Mouse (Mus musculus): ENCODE measurements at regions not wholly inside any gene's neighbourhood (a gene's known extent, or its start where the extent isn't known, plus 50 kb on each side); places are given as distances from the start of the nearest gene placed in this dataset.
"Not testable (repeated sequence)": the region's sequence is repeated elsewhere in the genome, so short reads cannot be mapped to it uniquely, and the experiment has no call there.

GRCm38 (mm10) chr2:78025651-78026435 is 79.7 kb upstream of the Cwc22 start:
- Histone ChIP-seq H3K27ac (no peak overlapping the region), H3K4me2 (replicated peaks) (no peak overlapping the region), H3K9ac (no peak overlapping the region), H3K9me3 (replicated peaks) (no peaks in the 10 kb centered on the region), H3K36me3 (no peaks in the 10 kb centered on the region), H3K4me3 (no peak overlapping the region), H3K27me3 (no peaks in the 10 kb centered on the region), H3K4me1 (no peaks in the 10 kb centered on the region)
- WGBS: 71% methylated on average over 16 of the region's 16 CpGs
- no peak for ATAC-seq (ENCODE audit: low FRiP score)

DNA sequence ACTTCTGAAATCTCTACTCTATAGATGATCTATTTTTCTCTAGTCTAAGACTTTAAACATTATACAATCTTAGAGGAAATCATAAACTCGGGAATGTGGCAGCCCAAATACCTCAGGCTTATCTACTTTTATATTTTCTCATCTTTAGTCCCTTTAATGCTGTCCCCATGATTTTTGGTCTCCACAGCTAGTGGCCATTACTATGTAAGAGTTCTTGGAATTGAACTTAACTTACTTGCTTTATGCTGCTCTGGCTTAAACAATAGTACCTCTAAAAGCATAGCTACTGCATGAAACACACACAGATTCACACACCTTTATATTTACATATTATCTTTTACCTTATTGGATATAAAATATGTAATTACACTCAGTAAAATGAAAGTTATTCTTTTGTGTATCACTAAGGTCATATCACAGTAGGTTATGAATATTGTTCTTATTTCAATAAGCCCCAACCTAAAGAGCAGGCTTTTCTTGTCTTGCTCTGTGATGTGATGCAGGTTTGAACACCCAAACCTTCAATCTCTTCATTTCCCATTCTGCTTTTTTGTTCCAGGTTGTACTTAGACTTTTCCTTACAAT is 78.9 kb upstream of the Cwc22 start:
- H3K27ac ChIP-seq: no peak overlapping the region
- no peaks in the 10 kb centered on the region for H3K4me1 ChIP-seq
- H3K4me2 ChIP-seq (replicated peaks): no peak overlapping the region
- H3K4me3 ChIP-seq: no peak overlapping the region
- WGBS: 81% methylated on average over 1 of the region's 1 CpGs
- H3K36me3 ChIP-seq: no peaks in the 10 kb centered on the region
- H3K9me3 ChIP-seq (replicated peaks): no peaks in the 10 kb centered on the region
- no peak overlapping the region for H3K9ac ChIP-seq
- no peak for ATAC-seq (ENCODE audit: low FRiP score)
- H3K27me3 ChIP-seq: no peaks in the 10 kb centered on the region

GRCm38 (mm10) chr2:78023916-78024685 is 77.9 kb upstream of the Cwc22 start:
- no peak overlapping the region for H3K4me2 ChIP-seq (replicated peaks)
- H3K27ac ChIP-seq: no peak overlapping the region
- H3K9ac ChIP-seq: no peak overlapping the region
- no peaks in the 10 kb centered on the region for H3K9me3 ChIP-seq (replicated peaks)
- 78% methylated on average over 4 of the region's 4 CpGs for WGBS
- H3K4me3 ChIP-seq: no peak overlapping the region
- no peak for ATAC-seq (ENCODE audit: low FRiP score)
- H3K36me3 ChIP-seq: no peaks in the 10 kb centered on the region
- H3K4me1 ChIP-seq: no peaks in the 10 kb centered on the region
- H3K27me3 ChIP-seq: no peaks in the 10 kb centered on the region

DNA sequence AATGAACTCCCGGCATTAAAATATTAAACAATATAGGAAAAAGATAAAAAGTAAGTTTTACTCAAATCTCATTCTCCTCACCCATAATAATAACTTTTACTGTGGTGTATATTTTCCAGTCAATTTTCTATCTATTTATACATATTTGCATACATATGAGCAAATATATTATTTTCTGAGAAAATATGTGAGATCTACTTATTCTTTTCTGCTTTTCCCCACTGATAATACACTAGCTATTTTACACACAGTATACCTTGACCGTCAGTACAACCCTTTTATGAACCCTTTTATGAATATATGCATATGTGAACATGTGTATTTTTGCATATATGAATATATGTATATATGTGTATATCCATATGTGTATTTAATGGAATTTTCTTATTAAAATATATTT is 77.2 kb upstream of the Cwc22 start:
- 83% methylated on average over 2 of the region's 2 CpGs for WGBS
- no peak overlapping the region for H3K4me3 ChIP-seq
- H3K4me1 ChIP-seq: no peaks in the 10 kb centered on the region
- no peaks in the 10 kb centered on the region for H3K27me3 ChIP-seq
- H3K4me2 ChIP-seq (replicated peaks): no peak overlapping the region
- no peak overlapping the region for H3K27ac ChIP-seq
- no peak overlapping the region for H3K9ac ChIP-seq
- H3K36me3 ChIP-seq: no peaks in the 10 kb centered on the region
- ATAC-seq (ENCODE audit: low FRiP score): no peak
- H3K9me3 ChIP-seq (replicated peaks): no peaks in the 10 kb centered on the region

DNA sequence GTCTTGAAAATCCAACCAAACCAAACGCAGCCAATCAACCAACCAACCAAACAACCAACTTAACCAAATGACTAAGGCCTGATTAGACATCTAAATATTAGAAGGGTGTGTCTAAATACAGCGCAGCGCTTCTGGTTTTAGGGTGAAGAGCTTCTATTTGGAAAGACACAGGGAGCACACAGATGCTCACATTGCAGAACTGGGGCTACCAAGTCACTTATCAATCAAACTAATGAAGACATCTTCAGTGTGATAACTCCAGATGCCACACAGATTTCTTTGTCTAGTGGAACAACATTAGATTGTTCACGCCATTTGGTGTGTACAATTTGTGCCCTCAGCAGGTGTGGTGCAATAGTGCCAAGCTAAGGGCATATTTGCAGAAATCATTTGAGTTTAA is 76.6 kb upstream of the Cwc22 start:
- H3K4me2 ChIP-seq (replicated peaks): no peak overlapping the region
- H3K9me3 ChIP-seq (replicated peaks): no peaks in the 10 kb centered on the region
- no peak overlapping the region for H3K9ac ChIP-seq
- H3K27me3 ChIP-seq: no peaks in the 10 kb centered on the region
- ATAC-seq (ENCODE audit: low FRiP score): no peak
- 79% methylated on average over 4 of the region's 4 CpGs for WGBS
- H3K27ac ChIP-seq: no peak overlapping the region
- no peaks in the 10 kb centered on the region for H3K36me3 ChIP-seq
- no peaks in the 10 kb centered on the region for H3K4me1 ChIP-seq
- no peak overlapping the region for H3K4me3 ChIP-seq

DNA sequence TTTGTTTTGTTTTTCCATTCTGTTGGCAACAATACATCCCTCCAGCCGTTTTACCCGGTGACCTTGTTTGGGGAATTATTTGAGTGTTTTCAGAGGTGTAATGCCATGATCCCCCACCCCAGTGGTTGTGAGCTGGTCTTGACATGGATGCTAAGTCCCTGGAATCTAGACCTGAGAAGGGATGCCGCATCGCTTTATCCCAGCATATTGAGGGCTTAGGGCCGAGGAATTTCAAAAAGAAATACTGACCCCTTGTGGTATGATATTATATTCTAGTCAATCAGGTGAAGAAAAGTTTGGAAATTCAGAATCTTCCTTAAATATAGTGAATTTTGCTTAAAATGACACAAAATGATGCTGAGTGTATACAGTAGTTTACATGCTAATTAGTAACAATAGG is 75.7 kb upstream of the Cwc22 start:
- ATAC-seq (ENCODE audit: low FRiP score): no peak
- H3K4me2 ChIP-seq (replicated peaks): no peak overlapping the region
- H3K9ac ChIP-seq: no peak overlapping the region
- no peak overlapping the region for H3K27ac ChIP-seq
- no peak overlapping the region for H3K4me3 ChIP-seq
- no peaks in the 10 kb centered on the region for H3K27me3 ChIP-seq
- H3K9me3 ChIP-seq (replicated peaks): no peaks in the 10 kb centered on the region
- 33% methylated on average over 5 of the region's 5 CpGs for WGBS
- H3K4me1 ChIP-seq: no peaks in the 10 kb centered on the region
- no peaks in the 10 kb centered on the region for H3K36me3 ChIP-seq

GRCm38 (mm10) chr2:78021356-78021900 is 75.3 kb upstream of the Cwc22 start:
- Histone ChIP-seq H3K27ac (no peak overlapping the region), H3K4me3 (no peak overlapping the region), H3K36me3 (no peaks in the 10 kb centered on the region), H3K4me1 (no peaks in the 10 kb centered on the region), H3K9ac (no peak overlapping the region), H3K9me3 (replicated peaks) (no peaks in the 10 kb centered on the region), H3K27me3 (no peaks in the 10 kb centered on the region), H3K4me2 (replicated peaks) (no peak overlapping the region)
- 61% methylated on average over 2 of the region's 2 CpGs for WGBS
- ATAC-seq (ENCODE audit: low FRiP score): no peak

DNA sequence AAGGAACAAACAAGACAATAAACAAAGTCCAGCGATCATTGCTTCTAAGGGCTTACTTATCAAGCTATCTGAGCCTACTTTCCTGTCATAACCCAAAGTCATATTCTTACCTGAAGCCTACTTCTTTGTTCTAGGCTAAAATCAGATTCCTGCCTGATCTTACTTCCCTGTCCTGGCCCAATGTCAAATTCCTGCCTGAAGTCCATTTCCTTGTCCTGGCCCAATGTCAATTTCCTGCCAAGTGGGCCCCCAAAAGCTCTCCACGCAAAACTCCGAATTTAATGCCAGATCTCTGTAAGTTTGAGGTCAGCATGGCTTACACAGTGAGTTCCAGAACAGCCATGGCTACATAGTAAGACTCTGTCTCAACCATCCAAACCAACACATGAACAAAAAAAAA is 74.3 kb upstream of the Cwc22 start:
- Histone ChIP-seq H3K4me1 (no peaks in the 10 kb centered on the region), H3K9ac (no peak overlapping the region), H3K9me3 (replicated peaks) (no peaks in the 10 kb centered on the region), H3K4me3 (no peak overlapping the region), H3K4me2 (replicated peaks) (no peak overlapping the region), H3K27me3 (no peaks in the 10 kb centered on the region), H3K27ac (no peak overlapping the region), H3K36me3 (no peaks in the 10 kb centered on the region)
- ATAC-seq (ENCODE audit: low FRiP score): no peak
- 89% methylated on average over 3 of the region's 3 CpGs for WGBS

GRCm38 (mm10) chr2:78019916-78020315 is 73.7 kb upstream of the Cwc22 start:
- Histone ChIP-seq H3K4me3 (no peak overlapping the region), H3K9ac (no peak overlapping the region), H3K27me3 (no peaks in the 10 kb centered on the region), H3K36me3 (no peaks in the 10 kb centered on the region), H3K27ac (no peak overlapping the region), H3K9me3 (replicated peaks) (no peaks in the 10 kb centered on the region), H3K4me2 (replicated peaks) (no peak overlapping the region), H3K4me1 (no peaks in the 10 kb centered on the region)
- ATAC-seq (ENCODE audit: low FRiP score): no peak
- WGBS: 91% methylated on average over 3 of the region's 3 CpGs

- not testable (repeated sequence) for ATAC-seq (ENCODE audit: low FRiP score); H3K27ac ChIP-seq
Observed at GRCm38 (mm10) chr2:78012441-78012840, 66.3 kb upstream of the Cwc22 start.

GRCm38 (mm10) chr2:78011821-78012220 is 65.6 kb upstream of the Cwc22 start:
- no peak for ATAC-seq (ENCODE audit: low FRiP score)
- Histone ChIP-seq H3K4me3 (no peak overlapping the region), H3K27ac (no peak overlapping the region), H3K27me3 (no peaks in the 10 kb centered on the region), H3K9ac (no peak overlapping the region), H3K36me3 (no peaks in the 10 kb centered on the region), H3K4me1 (no peaks in the 10 kb centered on the region), H3K4me2 (replicated peaks) (no peak overlapping the region), H3K9me3 (replicated peaks) (no peaks in the 10 kb centered on the region)
- 95% methylated on average over 2 of the region's 2 CpGs for WGBS

More at GRCm38 (mm10) chr2:78012441-78012840, 66.3 kb upstream of the Cwc22 start:
- not testable (repeated sequence) for H3K27me3 ChIP-seq; H3K4me1 ChIP-seq; H3K9ac ChIP-seq; H3K4me2 ChIP-seq (replicated peaks); H3K4me3 ChIP-seq; H3K36me3 ChIP-seq; H3K9me3 ChIP-seq (replicated peaks)
- WGBS: 98% methylated on average over 6 of the region's 6 CpGs

DNA sequence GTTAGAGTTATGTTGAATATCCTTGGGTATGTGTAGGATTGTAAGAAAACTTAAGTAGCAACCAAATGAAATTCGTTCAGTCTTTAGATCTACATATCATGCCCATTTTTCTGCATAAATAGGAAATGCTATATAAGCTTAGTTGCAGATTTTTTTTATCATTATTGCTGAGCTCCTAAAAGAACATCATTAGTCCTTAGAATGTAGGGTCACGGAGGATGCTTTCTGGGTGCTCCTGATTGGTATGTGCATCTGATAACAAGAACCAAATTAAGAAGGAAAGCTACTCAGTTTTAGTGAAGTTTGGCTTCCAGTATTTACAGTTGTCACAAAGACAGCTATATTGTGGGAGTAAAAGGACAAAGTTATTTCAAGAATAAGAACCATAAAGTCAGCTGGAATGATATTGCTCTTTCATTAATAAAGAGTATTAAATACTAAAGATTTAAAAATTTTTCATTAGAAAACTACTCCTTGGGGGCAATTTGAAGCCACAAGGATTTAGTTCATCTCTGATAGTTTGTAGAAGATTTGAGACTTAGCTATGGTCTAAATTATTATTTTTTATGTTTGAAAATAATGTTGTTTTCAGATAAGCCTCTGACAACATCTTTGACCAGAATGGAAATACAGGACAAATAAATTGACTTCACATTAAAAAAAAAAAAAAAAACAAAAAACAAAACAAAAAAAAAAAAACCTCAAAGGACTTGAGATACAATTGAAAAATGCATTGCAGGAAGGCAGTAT is 65.1 kb upstream of the Cwc22 start:
- H3K27me3 ChIP-seq: no peaks in the 10 kb centered on the region
- H3K27ac ChIP-seq: no peak overlapping the region
- H3K4me2 ChIP-seq (replicated peaks): no peak overlapping the region
- no peak overlapping the region for H3K9ac ChIP-seq
- no peaks in the 10 kb centered on the region for H3K4me1 ChIP-seq
- 90% methylated on average over 2 of the region's 2 CpGs for WGBS
- H3K4me3 ChIP-seq: no peak overlapping the region
- ATAC-seq (ENCODE audit: low FRiP score): no peak
- no peaks in the 10 kb centered on the region for H3K9me3 ChIP-seq (replicated peaks)
- no peaks in the 10 kb centered on the region for H3K36me3 ChIP-seq
